Mouse (Mus musculus): ENCODE measurements at regions not wholly inside any gene's neighbourhood (a gene's known extent, or its start where the extent isn't known, plus 50 kb on each side); places are given as distances from the start of the nearest gene placed in this dataset.
A peak's percentile ranks its signal among the peaks of the same experiment; 100 is the strongest.

DNA sequence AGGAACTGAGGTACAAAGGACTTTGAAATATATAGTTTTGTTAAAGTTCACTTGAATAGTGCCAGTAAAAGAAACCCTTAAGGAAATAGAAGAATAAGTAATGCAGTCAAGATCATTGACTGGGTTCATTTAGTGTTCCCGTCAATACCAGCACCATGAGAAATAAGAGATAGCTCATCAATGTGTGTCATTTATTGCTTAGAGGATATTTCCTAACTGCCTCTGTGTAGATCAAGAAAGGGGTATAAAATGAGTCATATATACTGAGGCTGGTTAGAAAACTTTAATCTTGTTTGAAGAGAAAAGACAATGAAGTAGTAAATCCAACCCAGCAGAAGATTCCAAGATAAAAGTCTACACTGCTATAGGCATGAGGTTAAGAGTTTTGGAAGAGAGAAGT lies 1119.3 kb upstream of the Ddx18 start:
- no peak for DNase-seq (ENCODE audit: low read depth, low spot score)

DNA sequence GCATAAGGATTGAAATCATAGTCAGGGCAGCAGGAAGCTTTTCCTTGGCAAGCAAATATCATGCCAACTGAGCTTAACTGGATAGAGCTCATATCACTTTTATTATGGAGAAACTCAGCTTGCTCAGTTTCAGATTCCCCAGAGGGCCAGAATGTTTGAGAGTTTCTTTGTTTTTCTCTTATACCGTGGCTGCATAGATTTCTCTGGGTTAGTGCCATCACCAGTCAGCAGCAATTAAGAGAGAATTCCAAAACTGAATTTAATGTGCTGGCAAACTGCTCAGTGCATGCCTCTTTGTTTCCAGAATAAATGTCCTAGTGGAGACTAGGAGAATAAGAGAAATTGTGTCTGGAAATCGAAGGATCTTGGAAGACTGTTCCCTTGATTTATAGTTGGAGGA lies 1100.3 kb upstream of the Ddx18 start:
- peak; percentile 14 for DNase-seq (ENCODE audit: low read depth, low spot score)

GRCm38 (mm10) chr1:122667619-122668018 lies 1099.8 kb upstream of the Ddx18 start:
- DNase-seq (ENCODE audit: low read depth, low spot score): no peak

All from brain, embryonic 18.5 days (tissue).